Mouse (Mus musculus) left cerebral cortex, adult 11 months (tissue): ENCODE measurements at regions not wholly inside any gene's neighbourhood (a gene's known extent, or its start where the extent isn't known, plus 50 kb on each side); places are given as distances from the start of the nearest gene placed in this dataset.

ENCODE experiments used
- DNase-seq: peaks from one replicate; pipeline ENCODE4 v3.0.0; 2022; ENCODE audit warnings: low spot score

- DNase-seq = no peak
These were observed 1046.7 kb upstream of the Apob start for GRCm38 (mm10) chr12:6930726-6931125.

GRCm38 (mm10) chr12:6956638-6957037, 1020.8 kb upstream of the Apob start:
- DNase-seq = no peak

GRCm38 (mm10) chr12:6984664-6985063, 992.8 kb upstream of the Apob start:
- DNase-seq = no peak

- DNase-seq = peak; percentile 50
These were observed 949.0 kb upstream of the Apob start for GRCm38 (mm10) chr12:7028447-7028846.

- DNase-seq = no peak
These were observed 947.9 kb upstream of the Apob start for GRCm38 (mm10) chr12:7029396-7030065.

- no peak for DNase-seq
These were observed 926.7 kb upstream of the Apob start for GRCm38 (mm10) chr12:7050791-7051190.

GRCm38 (mm10) chr12:7054575-7054974, 922.9 kb upstream of the Apob start:
- no peak for DNase-seq

- peak; percentile 7 for DNase-seq
These were observed 882.9 kb upstream of the Apob start for GRCm38 (mm10) chr12:7094582-7094981.

GRCm38 (mm10) chr12:7095440-7095839, 882.0 kb upstream of the Apob start:
- DNase-seq = no peak

- DNase-seq = no peak
These were observed 881.2 kb upstream of the Apob start for GRCm38 (mm10) chr12:7096221-7096620.

- DNase-seq = no peak
These were observed 838.4 kb upstream of the Apob start for GRCm38 (mm10) chr12:7139044-7139443.
